Mouse (Mus musculus) megakaryocyte, embryonic 14.5 days (primary cell): ENCODE results near the gene Gramd1a.

Experiments used
- FLI1 ChIP-seq: IDR thresholded peaks from 2 replicates; pipeline ENCODE4 v1.6.1; 2012; ENCODE audit warnings: low read length, inconsistent platforms, mixed read lengths
- GATA1 ChIP-seq: IDR thresholded peaks from 3 replicates; pipeline ENCODE4 v1.6.1; 2012; ENCODE audit warnings: mixed read lengths, low read length, inconsistent platforms, borderline replicate concordance

- TF ChIP-seq GATA1 (no peak), FLI1 (no peak)
Measured at GRCm38 (mm10) chr7:31153536-31154320, 2.0 kb downstream of the Gramd1a start.
